Mouse (Mus musculus): Measurements from ENCODE around the gene Ghrl.

- TF ChIP-seq CTCF (IDR thresholded peaks at IDR 0.05; ENCODE audit: extremely low read depth, insufficient read depth, low read length) (no peak), POLR2A (IDR thresholded peaks at IDR 0.05; ENCODE audit: extremely low read depth, insufficient read depth, low read length) (no peak)
These were observed 21.7 kb upstream of the Ghrl start for GRCm38 (mm10) chr6:113741425-113741824.
